Mouse (Mus musculus): ENCODE data around the gene Fan1. TPM values are rescaled to one million over a fixed set of nuclear protein-coding genes. Genes with fewer than 3 reads are reported as not detected.

The Fan1 gene
- polyA plus RNA-seq (2014; fragmentation: Nextera tagmentation; extraction: Ambion mirVana): 5.6 and 6.4 TPM in 2 replicates

DNA sequence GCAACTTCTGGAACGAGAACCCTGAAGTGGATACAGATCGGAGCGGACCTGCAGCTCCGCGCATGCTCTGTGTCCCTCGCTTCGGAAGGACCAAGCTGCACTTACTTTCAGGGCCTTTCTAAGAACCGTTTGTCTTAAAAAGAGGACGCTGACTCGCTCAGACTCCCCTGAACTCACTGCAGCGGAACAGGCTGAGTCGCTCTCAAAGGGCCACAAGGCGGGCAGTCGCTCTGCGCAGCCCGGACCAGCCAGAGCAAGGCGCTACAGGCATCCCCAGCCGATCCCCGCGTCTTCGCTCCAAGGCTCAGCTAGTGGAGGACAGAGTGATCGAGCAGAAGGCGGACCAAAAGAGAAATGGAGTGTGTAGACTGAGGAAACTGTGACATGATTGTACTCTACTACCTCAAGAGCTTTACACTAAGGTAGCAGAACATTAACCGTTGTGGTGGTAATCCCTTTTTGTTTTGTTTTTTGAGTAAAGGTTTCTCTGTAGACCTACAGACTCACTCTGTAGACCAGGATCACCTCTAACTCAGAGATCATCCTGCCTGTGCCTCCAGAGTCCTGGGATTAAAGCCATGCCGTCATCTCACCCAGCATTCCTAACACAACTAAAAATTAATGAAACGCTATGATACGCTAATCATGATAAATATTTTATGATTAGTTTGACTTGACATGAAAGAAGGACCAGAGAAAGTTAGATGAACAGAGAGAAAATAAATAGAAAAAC is at the start of gene Fan1:
Gene Fan1, minus strand, starts transcription at position 266 of the 733 bp plus-strand sequence.
- Histone ChIP-seq H3K27ac (ENCODE audit: low read depth) (peak within 1 kb of the TSS; percentile 95), H3K4me3 (ENCODE audit: low read depth, low read length) (peak within 1 kb of the TSS; percentile 79), H3K4me2 (ENCODE audit: low read length) (peak within 1 kb of the TSS; percentile 82), H3K27me3 (replicated peaks; ENCODE audit: control insufficient read depth, insufficient read depth, low read length) (no peaks in the 10 kb centered on the region), H3K36me3 (ENCODE audit: control insufficient read depth, insufficient read depth, low read length) (peaks cover 48% of the 10 kb centered on the region), H3K4me1 (replicated peaks; ENCODE audit: control insufficient read depth, insufficient read depth, low read length) (peaks cover 6% of the 10 kb centered on the region; the same call in 1 of the 2 replicates), H3K9me3 (ENCODE audit: control insufficient read depth, low read length) (no peaks in the 10 kb centered on the region), H3K9ac (ENCODE audit: low read length) (peak within 1 kb of the TSS; percentile 81)
- WGBS: 3% methylated on average over 27 of the region's 27 CpGs
- DNase-seq (ENCODE audit: low spot score): peak; percentile 98
- ATAC-seq (replicated peaks; ENCODE audit: low FRiP score, low TSS enrichment, low read depth): peak; percentile 91

DNA sequence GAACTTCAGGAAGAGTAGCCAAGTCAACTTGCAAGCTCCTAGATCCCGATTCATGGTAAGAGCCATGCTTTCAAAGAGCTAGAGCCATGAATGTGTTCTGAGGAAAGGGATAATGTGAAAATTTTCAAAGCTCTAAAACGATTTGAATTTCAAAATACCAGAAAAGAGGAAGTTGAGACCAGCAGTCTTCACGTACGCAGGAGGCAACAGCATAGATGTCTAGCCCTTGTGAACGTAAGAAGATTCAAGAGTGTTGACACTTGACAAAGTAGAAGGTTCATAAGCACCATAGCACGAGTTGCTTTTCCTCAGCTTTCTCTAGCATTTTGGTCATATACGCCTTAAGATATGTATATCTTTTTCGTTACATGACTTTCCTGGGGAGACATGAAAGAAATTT is 30.1 kb upstream of the Fan1 start:
- no peak for DNase-seq (ENCODE audit: low spot score)

DNA sequence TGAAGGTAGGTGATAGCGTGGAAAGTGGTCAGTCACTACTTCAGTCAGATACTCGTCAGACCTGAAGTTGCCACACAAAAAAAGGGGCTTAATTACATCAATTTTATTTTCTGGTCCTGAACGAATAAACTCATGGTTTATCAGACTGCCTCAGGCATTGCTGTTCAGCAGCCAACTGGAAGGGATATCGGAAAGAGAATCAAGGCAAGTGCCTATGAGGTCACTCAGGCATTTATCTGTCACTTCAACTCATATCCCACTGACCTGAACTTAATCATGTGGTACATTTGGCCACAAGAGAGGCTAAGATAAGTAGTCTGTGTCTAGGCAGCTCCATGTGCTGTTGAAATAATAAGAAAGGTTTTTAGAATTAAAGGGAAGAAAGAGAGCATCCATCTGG is 28.6 kb upstream of the Fan1 start:
- WGBS: 96% methylated on average over 4 of the region's 4 CpGs
- ATAC-seq (replicated peaks; ENCODE audit: low FRiP score, low TSS enrichment, low read depth) (no peak), DNase-seq (ENCODE audit: low spot score) (no peak)
- H3K9ac ChIP-seq (ENCODE audit: low read length): no peak overlapping the region
- no peak overlapping the region for H3K27ac ChIP-seq (ENCODE audit: low read depth)
- H3K27me3 ChIP-seq (replicated peaks; ENCODE audit: control insufficient read depth, insufficient read depth, low read length): no peaks in the 10 kb centered on the region
- no peaks in the 10 kb centered on the region for H3K4me1 ChIP-seq (replicated peaks; ENCODE audit: control insufficient read depth, insufficient read depth, low read length)
- H3K4me3 ChIP-seq (ENCODE audit: low read depth, low read length): no peak overlapping the region
- peaks cover 12% of the 10 kb centered on the region; the same call in 1 of the 2 replicates for H3K36me3 ChIP-seq (ENCODE audit: control insufficient read depth, insufficient read depth, low read length)
- H3K9me3 ChIP-seq (ENCODE audit: control insufficient read depth, low read length): no peaks in the 10 kb centered on the region
- H3K4me2 ChIP-seq (ENCODE audit: low read length): no peak overlapping the region

More for the DNA sequence above, 30.1 kb upstream of the Fan1 start:
- WGBS: 90% methylated on average over 8 of the region's 8 CpGs
- Histone ChIP-seq H3K4me1 (replicated peaks; ENCODE audit: control insufficient read depth, insufficient read depth, low read length) (no peaks in the 10 kb centered on the region), H3K9me3 (ENCODE audit: control insufficient read depth, low read length) (no peaks in the 10 kb centered on the region), H3K4me2 (ENCODE audit: low read length) (no peak overlapping the region), H3K27ac (ENCODE audit: low read depth) (no peak overlapping the region), H3K9ac (ENCODE audit: low read length) (no peak overlapping the region), H3K36me3 (ENCODE audit: control insufficient read depth, insufficient read depth, low read length) (peaks cover 9% of the 10 kb centered on the region; the same call in 1 of the 2 replicates), H3K27me3 (replicated peaks; ENCODE audit: control insufficient read depth, insufficient read depth, low read length) (no peaks in the 10 kb centered on the region), H3K4me3 (ENCODE audit: low read depth, low read length) (no peak overlapping the region)
- no peak for ATAC-seq (replicated peaks; ENCODE audit: low FRiP score, low TSS enrichment, low read depth)

GRCm38 (mm10) chr7:64400725-64401124 is 26.8 kb upstream of the Fan1 start:
- ATAC-seq (replicated peaks; ENCODE audit: low FRiP score, low TSS enrichment, low read depth): no peak
- WGBS: 92% methylated on average over 1 of the region's 1 CpGs

GRCm38 (mm10) chr7:64392819-64393151 is 18.9 kb upstream of the Fan1 start:
- H3K4me3 ChIP-seq (ENCODE audit: low read depth, low read length): peak overlapping the region; percentile 78
- H3K9me3 ChIP-seq (ENCODE audit: control insufficient read depth, low read length): no peaks in the 10 kb centered on the region
- peak; percentile 72 for ATAC-seq (replicated peaks; ENCODE audit: low FRiP score, low TSS enrichment, low read depth)
- peak overlapping the region; percentile 66 for H3K9ac ChIP-seq (ENCODE audit: low read length)
- no peaks in the 10 kb centered on the region; the same call in 1 of the 2 replicates for H3K4me1 ChIP-seq (replicated peaks; ENCODE audit: control insufficient read depth, insufficient read depth, low read length)
- peak overlapping the region; percentile 63 for H3K4me2 ChIP-seq (ENCODE audit: low read length)
- no peaks in the 10 kb centered on the region for H3K27me3 ChIP-seq (replicated peaks; ENCODE audit: control insufficient read depth, insufficient read depth, low read length)
- WGBS: 0% methylated on average over 15 of the region's 15 CpGs
- peaks cover 20% of the 10 kb centered on the region for H3K36me3 ChIP-seq (ENCODE audit: control insufficient read depth, insufficient read depth, low read length)
- no peak for DNase-seq (ENCODE audit: low spot score)
- peak overlapping the region; percentile 75 for H3K27ac ChIP-seq (ENCODE audit: low read depth)

More at GRCm38 (mm10) chr7:64400725-64401124, 26.8 kb upstream of the Fan1 start:
- H3K27ac ChIP-seq (ENCODE audit: low read depth): no peak overlapping the region
- DNase-seq (ENCODE audit: low spot score): no peak
- H3K4me2 ChIP-seq (ENCODE audit: low read length): no peak overlapping the region
- H3K27me3 ChIP-seq (replicated peaks; ENCODE audit: control insufficient read depth, insufficient read depth, low read length): no peaks in the 10 kb centered on the region
- H3K4me1 ChIP-seq (replicated peaks; ENCODE audit: control insufficient read depth, insufficient read depth, low read length): no peaks in the 10 kb centered on the region
- H3K36me3 ChIP-seq (ENCODE audit: control insufficient read depth, insufficient read depth, low read length): peaks cover 12% of the 10 kb centered on the region; the same call in 1 of the 2 replicates
- H3K4me3 ChIP-seq (ENCODE audit: low read depth, low read length): no peak overlapping the region
- no peaks in the 10 kb centered on the region for H3K9me3 ChIP-seq (ENCODE audit: control insufficient read depth, low read length)
- no peak overlapping the region for H3K9ac ChIP-seq (ENCODE audit: low read length)

- peak; percentile 100 for DNase-seq (ENCODE audit: low spot score)
- peak; percentile 99 for ATAC-seq (replicated peaks; ENCODE audit: low FRiP score, low TSS enrichment, low read depth)
Measured at GRCm38 (mm10) chr7:64392122-64392818, 18.4 kb upstream of the Fan1 start, which contains the start of the genes Mphosph10 and Mcee. Gene Mphosph10 (minus strand): TSS chr7:64392268. Gene Mcee (plus strand): TSS chr7:64392607.

DNA sequence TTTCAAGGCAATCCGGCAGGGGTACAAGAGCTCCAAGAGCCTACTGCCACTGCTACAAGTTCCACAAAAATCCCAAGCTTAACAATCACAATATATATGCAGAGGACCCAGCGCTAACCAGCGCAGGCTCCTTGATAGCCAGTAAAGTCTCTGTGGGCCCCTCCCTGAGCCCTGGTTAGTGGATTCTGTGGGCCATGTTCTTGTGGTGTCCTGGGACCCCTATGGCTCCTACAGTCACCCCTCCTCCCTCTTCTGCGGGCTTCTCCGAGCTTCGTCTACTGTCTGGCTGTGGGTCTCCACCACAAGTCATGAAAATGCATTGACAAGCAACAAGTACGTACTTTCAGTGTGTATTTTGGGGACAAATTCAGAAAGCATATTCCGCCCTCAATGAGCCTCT is 17.6 kb upstream of the Fan1 start:
- 1% methylated on average over 8 of the region's 8 CpGs for WGBS
- Histone ChIP-seq H3K4me2 (ENCODE audit: low read length) (peak overlapping the region; percentile 72), H3K4me1 (replicated peaks; ENCODE audit: control insufficient read depth, insufficient read depth, low read length) (no peaks in the 10 kb centered on the region; the same call in 1 of the 2 replicates), H3K36me3 (ENCODE audit: control insufficient read depth, insufficient read depth, low read length) (peaks cover 32% of the 10 kb centered on the region), H3K27me3 (replicated peaks; ENCODE audit: control insufficient read depth, insufficient read depth, low read length) (no peaks in the 10 kb centered on the region), H3K27ac (ENCODE audit: low read depth) (peak overlapping the region; percentile 17; the same call in 1 of the 2 replicates), H3K9ac (ENCODE audit: low read length) (peak overlapping the region; percentile 64), H3K4me3 (ENCODE audit: low read depth, low read length) (peak overlapping the region; percentile 78), H3K9me3 (ENCODE audit: control insufficient read depth, low read length) (no peaks in the 10 kb centered on the region)
- DNase-seq (ENCODE audit: low spot score) (no peak), ATAC-seq (replicated peaks; ENCODE audit: low FRiP score, low TSS enrichment, low read depth) (no peak)

More at GRCm38 (mm10) chr7:64392122-64392818, 18.4 kb upstream of the Fan1 start, which contains the start of the genes Mphosph10 and Mcee:
- peak within 1 kb of the TSS; percentile 66 for H3K9ac ChIP-seq (ENCODE audit: low read length)
- H3K4me1 ChIP-seq (replicated peaks; ENCODE audit: control insufficient read depth, insufficient read depth, low read length): no peaks in the 10 kb centered on the region; the same call in 1 of the 2 replicates
- H3K9me3 ChIP-seq (ENCODE audit: control insufficient read depth, low read length): no peaks in the 10 kb centered on the region
- WGBS: under 1% methylated on average over 54 of the region's 54 CpGs
- H3K4me3 ChIP-seq (ENCODE audit: low read depth, low read length): peak within 1 kb of the TSS; percentile 78
- H3K27me3 ChIP-seq (replicated peaks; ENCODE audit: control insufficient read depth, insufficient read depth, low read length): no peaks in the 10 kb centered on the region
- peaks cover 24% of the 10 kb centered on the region for H3K36me3 ChIP-seq (ENCODE audit: control insufficient read depth, insufficient read depth, low read length)
- peak within 1 kb of the TSS; percentile 72 for H3K4me2 ChIP-seq (ENCODE audit: low read length)
- H3K27ac ChIP-seq (ENCODE audit: low read depth): peak within 1 kb of the TSS; percentile 75

DNA sequence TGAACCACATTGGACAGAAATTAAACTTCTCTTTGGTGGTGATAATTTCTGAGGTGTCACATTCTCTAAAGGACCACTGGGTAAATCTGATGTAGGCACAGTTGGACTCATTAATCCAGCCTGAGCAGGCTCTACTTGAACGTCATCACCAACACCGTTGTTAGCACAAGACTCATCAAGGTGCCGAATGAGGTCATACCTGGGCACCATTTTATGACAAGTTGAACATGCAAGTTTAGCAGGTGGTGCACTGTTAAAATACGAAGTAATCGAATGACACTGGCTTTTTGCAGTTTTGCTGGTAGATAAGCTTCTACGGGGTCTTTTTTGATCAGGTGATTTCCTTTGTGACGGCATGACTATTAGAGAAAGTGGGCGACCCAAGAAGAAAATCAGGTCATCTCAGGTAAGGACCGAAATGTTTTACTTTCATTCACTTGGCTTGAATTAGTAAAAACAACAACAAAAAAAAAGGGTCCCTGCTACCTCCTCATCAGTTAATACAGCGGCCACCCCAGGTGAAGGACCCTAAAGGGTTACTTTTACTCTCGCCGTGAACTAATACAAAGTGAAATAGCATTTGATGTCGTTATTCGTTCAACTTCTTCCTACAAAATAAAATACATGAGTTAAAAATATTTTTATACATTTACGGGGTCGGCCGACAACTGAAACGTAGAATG is 607 bp downstream of the Fan1 start:
- ATAC-seq (replicated peaks; ENCODE audit: low FRiP score, low TSS enrichment, low read depth): peak; percentile 6; the same call in 1 of the 2 replicates
- Histone ChIP-seq H3K36me3 (ENCODE audit: control insufficient read depth, insufficient read depth, low read length) (peaks cover 48% of the 10 kb centered on the region), H3K27me3 (replicated peaks; ENCODE audit: control insufficient read depth, insufficient read depth, low read length) (no peaks in the 10 kb centered on the region), H3K9me3 (ENCODE audit: control insufficient read depth, low read length) (no peaks in the 10 kb centered on the region), H3K27ac (ENCODE audit: low read depth) (peak overlapping the region; percentile 95), H3K4me3 (ENCODE audit: low read depth, low read length) (peak overlapping the region; percentile 79), H3K9ac (ENCODE audit: low read length) (peak overlapping the region; percentile 81), H3K4me2 (ENCODE audit: low read length) (peak overlapping the region; percentile 82), H3K4me1 (replicated peaks; ENCODE audit: control insufficient read depth, insufficient read depth, low read length) (peaks cover 6% of the 10 kb centered on the region; the same call in 1 of the 2 replicates)
- DNase-seq (ENCODE audit: low spot score): no peak
- 11% methylated on average over 18 of the region's 18 CpGs for WGBS
